Mouse (Mus musculus): ENCODE measurements at regions not wholly inside any gene's neighbourhood (a gene's known extent, or its start where the extent isn't known, plus 50 kb on each side); places are given as distances from the start of the nearest gene placed in this dataset.

GRCm38 (mm10) chr16:76078219-76078618 lies 56.1 kb upstream of the Samsn1 start:
- Histone ChIP-seq H3K27me3 (ENCODE audit: insufficient read depth, low read length) (no peaks in the 10 kb centered on the region), H3K9me3 (replicated peaks) (no peaks in the 10 kb centered on the region), H3K36me3 (replicated peaks) (no peaks in the 10 kb centered on the region), H3K4me3 (ENCODE audit: low read depth, low read length) (no peak overlapping the region), H3K4me1 (ENCODE audit: insufficient read depth, low read depth, low read length) (no peaks in the 10 kb centered on the region)
- DNase-seq (ENCODE audit: low spot score) (no peak), ATAC-seq (ENCODE audit: extremely low read depth, insufficient number of reproducible peaks, low FRiP score, poor library complexity, severe bottlenecking) (no peak)
- TF ChIP-seq GATA1 (IDR thresholded peaks at IDR 0.05; ENCODE audit: borderline replicate concordance, low read length) (no peak), GATA2 (IDR thresholded peaks at IDR 0.05; ENCODE audit: borderline replicate concordance, low read depth, low read length) (no peak), CTCF (IDR thresholded peaks at IDR 0.05; ENCODE audit: low read depth, low read length) (no peak), TAL1 (conservative IDR thresholded peaks at IDR 0.05; ENCODE audit: low read depth, low read length) (no peak), POLR2AphosphoS5 (IDR thresholded peaks at IDR 0.05; ENCODE audit: insufficient replicate concordance, low read depth, low read length) (no peak)

- no peak for TF ChIP-seq GATA2 (IDR thresholded peaks at IDR 0.05; ENCODE audit: borderline replicate concordance, low read depth, low read length)
- TF ChIP-seq CTCF (IDR thresholded peaks at IDR 0.05; ENCODE audit: low read depth, low read length): no peak
- no peak for TF ChIP-seq POLR2AphosphoS5 (IDR thresholded peaks at IDR 0.05; ENCODE audit: insufficient replicate concordance, low read depth, low read length)
- no peak for TF ChIP-seq GATA1 (IDR thresholded peaks at IDR 0.05; ENCODE audit: borderline replicate concordance, low read length)
- no peak for TF ChIP-seq TAL1 (conservative IDR thresholded peaks at IDR 0.05; ENCODE audit: low read depth, low read length)
- Histone ChIP-seq H3K27me3 (ENCODE audit: insufficient read depth, low read length) (no peaks in the 10 kb centered on the region), H3K9me3 (replicated peaks) (no peaks in the 10 kb centered on the region), H3K4me1 (ENCODE audit: insufficient read depth, low read depth, low read length) (no peaks in the 10 kb centered on the region), H3K36me3 (replicated peaks) (no peaks in the 10 kb centered on the region), H3K4me3 (ENCODE audit: low read depth, low read length) (no peak overlapping the region)
- ATAC-seq (ENCODE audit: extremely low read depth, insufficient number of reproducible peaks, low FRiP score, poor library complexity, severe bottlenecking) (no peak), DNase-seq (ENCODE audit: low spot score) (no peak)
These were observed 54.1 kb upstream of the Samsn1 start for GRCm38 (mm10) chr16:76076231-76076630.
